Mouse (Mus musculus): ENCODE results near the gene Slc4a1ap. TPM values are rescaled to one million over a fixed set of nuclear protein-coding genes. Genes with fewer than 3 reads are reported as not detected.
A peak's percentile ranks its signal among the peaks of the same experiment; 100 is the strongest.
"Not testable (repeated sequence)": the region's sequence is repeated elsewhere in the genome, so short reads cannot be mapped to it uniquely, and the experiment has no call there.

The Slc4a1ap gene
- polyA plus RNA-seq, 1 experiment = 15.2 TPM

DNA sequence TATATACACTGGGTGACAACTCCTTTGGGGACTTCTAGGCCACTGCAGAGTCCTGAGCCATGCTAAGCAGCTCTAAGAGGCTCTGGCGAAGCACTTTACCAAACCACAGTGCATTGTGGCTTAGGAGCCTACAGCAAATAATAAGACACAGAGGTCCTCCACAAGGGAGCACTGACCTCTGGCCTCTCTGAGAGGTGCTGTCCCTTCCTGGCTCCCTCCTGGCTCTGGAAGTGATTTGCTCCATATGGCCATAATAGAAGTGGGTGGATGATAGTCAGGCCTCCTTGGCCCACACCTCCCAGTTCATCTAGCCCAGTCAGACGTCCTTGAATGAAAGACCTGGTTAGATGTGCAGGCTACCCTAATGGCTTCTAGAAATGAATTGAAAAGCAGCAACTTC lies 61.2 kb downstream of the Slc4a1ap start:
- no peak overlapping the region for H3K4me3 ChIP-seq (ENCODE audit: insufficient read depth, low read depth, low read length)
- peaks cover 5% of the 10 kb centered on the region; the same call in 1 of the 2 replicates for H3K4me1 ChIP-seq (ENCODE audit: control insufficient read depth, insufficient read depth, insufficient read length, low read length)
- peak overlapping the region; percentile 41; the same call in 1 of the 2 replicates for H3K27ac ChIP-seq (replicated peaks; ENCODE audit: low read depth, low read length)

DNA sequence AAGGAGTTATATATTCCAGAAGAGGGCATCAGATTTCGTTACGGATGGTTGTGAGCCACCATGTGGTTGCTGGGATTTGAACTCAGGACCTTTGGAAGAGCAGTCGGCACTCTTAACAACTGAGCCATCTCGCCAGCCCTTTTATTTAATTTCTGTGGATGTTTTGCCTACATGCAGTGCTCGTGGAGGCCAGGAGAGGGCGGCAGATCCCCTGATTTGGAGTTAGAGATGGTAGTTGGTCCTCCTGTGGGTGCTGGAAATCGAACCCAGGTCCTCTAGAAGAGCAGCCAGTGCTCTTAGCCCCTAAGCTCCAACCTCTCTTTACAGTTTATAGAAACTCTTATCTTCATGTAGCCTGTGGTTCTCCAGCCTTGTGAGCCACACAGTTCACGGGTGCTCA lies 61.9 kb downstream of the Slc4a1ap start:
- H3K4me3 ChIP-seq (ENCODE audit: insufficient read depth, low read depth, low read length); H3K4me1 ChIP-seq (ENCODE audit: control insufficient read depth, insufficient read depth, insufficient read length, low read length); H3K27ac ChIP-seq (replicated peaks; ENCODE audit: low read depth, low read length): not testable (repeated sequence)

DNA sequence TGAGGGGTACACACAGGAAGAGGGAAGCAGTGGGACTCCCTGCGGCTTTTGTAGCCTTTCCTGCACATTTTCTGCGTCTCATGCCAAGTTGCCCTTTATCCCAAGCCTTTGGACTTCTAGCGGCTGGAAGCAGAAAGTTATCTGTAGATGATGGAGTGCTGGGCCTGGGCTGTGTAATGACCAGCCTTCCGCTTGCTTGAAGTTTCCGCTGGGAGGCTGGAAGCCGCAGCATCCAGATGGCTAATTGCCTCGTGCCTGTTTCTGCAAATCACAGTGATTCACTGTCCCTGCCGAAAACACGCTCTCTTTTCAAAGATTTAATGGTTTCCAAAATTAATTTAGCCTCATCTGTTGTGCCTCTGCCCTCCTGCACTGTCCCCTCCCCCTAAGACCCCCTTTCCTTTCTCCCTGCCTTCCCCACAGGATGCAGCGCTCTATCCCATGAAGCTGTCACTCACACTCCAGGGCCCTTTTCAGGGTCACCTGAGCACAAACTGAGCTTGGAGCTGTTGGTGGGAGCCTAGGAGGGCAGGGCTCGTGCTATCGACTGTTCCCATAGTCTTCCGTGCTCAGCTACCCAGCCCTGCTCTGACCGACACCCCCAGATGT lies 63.0 kb downstream of the Slc4a1ap start:
- H3K4me1 ChIP-seq (ENCODE audit: control insufficient read depth, insufficient read depth, insufficient read length, low read length) = peaks cover 5% of the 10 kb centered on the region; the same call in 1 of the 2 replicates
- H3K27ac ChIP-seq (replicated peaks; ENCODE audit: low read depth, low read length) = no peak overlapping the region

DNA sequence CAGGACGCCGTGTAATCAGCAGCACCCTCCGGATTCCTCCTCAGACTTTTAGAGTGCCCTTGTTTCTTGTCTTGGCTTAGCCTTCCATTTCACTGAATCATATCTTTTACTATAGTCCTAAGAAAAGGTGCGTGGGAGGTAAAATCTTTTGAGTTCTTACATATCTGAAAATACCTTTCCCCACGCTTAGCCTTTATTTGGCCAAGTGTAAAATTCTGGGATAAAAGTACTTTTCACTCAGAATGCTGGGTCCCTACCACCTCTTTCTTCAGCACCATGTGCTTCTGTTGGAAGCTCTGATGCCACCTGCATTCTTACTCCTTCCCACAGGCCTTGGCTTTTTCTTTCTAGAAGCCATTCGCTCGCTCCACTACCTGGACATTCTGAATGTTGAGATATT lies 64.3 kb downstream of the Slc4a1ap start:
- H3K4me1 ChIP-seq (ENCODE audit: control insufficient read depth, insufficient read depth, insufficient read length, low read length) = peaks cover 5% of the 10 kb centered on the region; the same call in 1 of the 2 replicates
- H3K27ac ChIP-seq (replicated peaks; ENCODE audit: low read depth, low read length) = no peak overlapping the region
- no peak overlapping the region for H3K4me3 ChIP-seq (ENCODE audit: insufficient read depth, low read depth, low read length)

More for the DNA sequence above, 63.0 kb downstream of the Slc4a1ap start:
- no peak overlapping the region for H3K4me3 ChIP-seq (ENCODE audit: insufficient read depth, low read depth, low read length)

DNA sequence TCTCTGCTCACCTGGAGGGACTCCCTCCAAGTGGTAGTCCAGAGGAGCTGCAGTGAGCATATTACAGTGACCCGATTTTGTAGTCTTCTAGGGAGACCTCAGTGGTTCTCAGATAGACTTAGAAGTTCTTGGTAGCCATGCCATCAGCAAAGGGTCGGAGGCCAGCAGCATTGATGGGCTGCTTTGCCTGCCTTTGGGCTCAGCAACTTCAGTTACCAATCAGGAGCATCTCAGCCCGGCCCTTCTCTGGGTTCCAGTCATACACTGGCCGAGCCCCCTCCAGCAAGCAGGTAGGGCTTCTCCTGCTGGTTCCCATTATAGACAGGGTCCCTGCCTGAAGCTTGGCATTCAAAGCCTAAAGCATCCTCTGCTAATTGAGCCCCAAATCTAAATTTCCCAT lies 69.1 kb downstream of the Slc4a1ap start:
- H3K27ac ChIP-seq (replicated peaks; ENCODE audit: low read depth, low read length) = peak overlapping the region; percentile 76

DNA sequence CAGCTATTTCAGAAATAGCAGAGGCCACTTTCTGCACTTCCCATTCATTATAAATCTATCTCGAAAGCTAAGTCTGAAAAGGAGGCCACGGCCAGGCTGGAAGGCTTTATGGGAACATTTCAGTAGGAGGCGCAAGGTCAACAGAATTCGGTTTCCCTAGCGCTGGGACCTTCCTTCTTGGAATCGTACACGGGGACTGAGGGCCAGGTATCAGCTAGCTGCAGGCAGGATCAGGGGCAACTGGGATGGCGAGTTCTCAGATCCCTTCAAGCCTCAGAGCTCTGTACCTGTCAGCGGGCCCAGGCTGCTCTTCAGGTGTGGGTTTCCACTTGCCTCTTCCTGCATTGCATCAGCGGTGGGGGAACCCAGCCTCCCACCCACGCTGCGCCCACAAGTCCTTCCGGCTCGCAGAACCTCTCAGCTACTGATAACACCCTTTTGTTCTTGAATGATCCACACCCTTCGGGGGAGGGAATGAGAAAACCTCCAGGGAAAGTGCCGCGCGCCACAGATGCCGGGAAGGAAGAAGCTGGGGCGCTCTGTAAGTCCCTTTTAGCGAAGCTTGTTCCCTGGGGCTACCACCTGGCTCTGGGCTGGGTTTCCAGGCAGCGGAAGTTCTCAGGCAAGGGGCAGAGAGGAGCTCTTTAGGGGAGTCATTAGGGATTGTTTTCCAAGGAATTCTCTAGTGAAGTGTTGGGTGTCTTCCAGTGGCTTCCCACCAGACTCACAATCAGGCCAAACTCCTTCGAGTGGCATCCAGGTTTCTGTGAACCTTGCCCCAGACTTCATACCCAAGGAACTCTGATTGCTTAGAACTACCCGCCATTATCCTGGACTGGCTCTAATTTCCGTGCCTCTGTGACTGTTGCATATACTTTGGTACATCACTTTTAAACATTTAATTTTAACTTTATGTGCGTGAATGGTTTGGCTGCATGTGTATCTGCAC lies 70.0 kb downstream of the Slc4a1ap start, which contains the start of gene Mrpl33:
Gene Mrpl33 (plus strand): TSS at position 455 of the 949 bp plus-strand sequence.
- peaks cover 4% of the 10 kb centered on the region for H3K4me1 ChIP-seq (ENCODE audit: control insufficient read depth, insufficient read depth, insufficient read length, low read length)
- H3K4me3 ChIP-seq (ENCODE audit: insufficient read depth, low read depth, low read length) = peak within 1 kb of the TSS; percentile 47
- H3K27ac ChIP-seq (replicated peaks; ENCODE audit: low read depth, low read length) = peak within 1 kb of the TSS; percentile 76

More for the DNA sequence above, 69.1 kb downstream of the Slc4a1ap start:
- H3K4me1 ChIP-seq (ENCODE audit: control insufficient read depth, insufficient read depth, insufficient read length, low read length) = peaks cover 4% of the 10 kb centered on the region
- no peak overlapping the region for H3K4me3 ChIP-seq (ENCODE audit: insufficient read depth, low read depth, low read length)

DNA sequence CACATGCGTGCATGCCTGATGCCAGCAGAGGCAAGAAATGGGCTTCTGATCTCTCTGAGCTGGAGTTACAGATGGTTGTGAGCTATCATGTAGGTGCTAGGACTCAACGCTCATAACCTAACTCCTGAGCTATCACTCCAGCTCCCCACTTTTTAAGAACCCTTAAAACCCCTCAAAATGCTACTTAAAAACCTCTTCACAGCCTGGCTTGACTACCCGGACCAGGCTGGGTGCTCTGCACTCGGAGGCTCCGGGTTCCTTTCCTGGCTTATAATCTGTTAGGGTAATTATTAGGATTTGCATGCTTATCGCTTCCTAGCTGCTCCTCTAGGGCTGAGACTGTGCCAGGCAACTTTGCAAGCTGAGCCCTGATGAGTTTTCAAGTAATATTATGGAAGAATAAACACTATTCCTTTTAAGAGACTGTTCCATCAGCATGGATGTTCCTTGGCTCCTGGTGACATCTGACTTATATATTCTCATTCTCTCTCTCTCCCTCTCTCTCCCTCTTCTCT lies 70.7 kb downstream of the Slc4a1ap start:
- Histone ChIP-seq H3K4me1 (ENCODE audit: control insufficient read depth, insufficient read depth, insufficient read length, low read length) (peaks cover 7% of the 10 kb centered on the region), H3K27ac (replicated peaks; ENCODE audit: low read depth, low read length) (peak overlapping the region; percentile 76), H3K4me3 (ENCODE audit: insufficient read depth, low read depth, low read length) (peak overlapping the region; percentile 47; the same call in 1 of the 2 replicates)

DNA sequence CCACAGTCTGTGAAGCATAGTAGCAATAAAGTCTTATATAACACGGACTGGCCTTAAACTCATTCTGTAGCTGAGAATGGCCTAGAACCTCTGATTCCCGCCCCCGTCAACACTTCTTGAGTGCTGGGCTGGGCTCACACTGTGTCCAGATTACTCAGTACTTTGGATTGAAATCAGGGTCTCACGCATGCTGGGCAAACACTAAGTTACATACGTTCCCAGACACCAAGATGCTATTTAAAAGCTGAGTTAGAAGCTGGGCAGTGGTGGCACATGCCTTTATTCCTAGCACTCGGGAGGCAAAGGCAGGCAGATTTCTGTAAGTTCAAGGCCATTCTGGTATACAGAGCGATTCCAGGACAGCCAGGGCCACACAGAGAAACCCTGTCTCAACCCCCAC lies 71.3 kb downstream of the Slc4a1ap start:
- Histone ChIP-seq H3K27ac (replicated peaks; ENCODE audit: low read depth, low read length) (peak overlapping the region; percentile 76; the same call in 1 of the 2 replicates), H3K4me1 (ENCODE audit: control insufficient read depth, insufficient read depth, insufficient read length, low read length) (peaks cover 12% of the 10 kb centered on the region), H3K4me3 (ENCODE audit: insufficient read depth, low read depth, low read length) (no peak overlapping the region)

DNA sequence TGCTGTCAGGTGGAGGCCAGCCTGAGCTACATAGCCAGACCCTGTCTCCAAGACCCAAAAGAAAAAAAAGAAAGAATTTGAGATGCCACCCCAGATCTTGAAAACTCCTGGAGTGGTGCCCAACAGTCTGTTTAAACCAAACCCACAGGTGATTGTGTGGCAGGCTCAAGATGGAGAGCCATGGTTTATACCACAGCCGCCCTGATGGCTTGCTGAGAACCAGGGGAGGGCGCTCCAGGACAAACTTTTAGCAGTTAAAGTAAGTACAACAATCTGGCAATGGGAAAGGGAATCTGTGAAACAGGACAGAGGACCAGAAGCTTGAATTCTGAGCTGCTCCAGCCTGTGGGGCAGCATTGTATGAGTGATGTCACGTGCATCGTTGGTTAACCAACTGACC lies 71.8 kb downstream of the Slc4a1ap start:
- H3K27ac ChIP-seq (replicated peaks; ENCODE audit: low read depth, low read length) = no peak overlapping the region
- peaks cover 12% of the 10 kb centered on the region for H3K4me1 ChIP-seq (ENCODE audit: control insufficient read depth, insufficient read depth, insufficient read length, low read length)
- H3K4me3 ChIP-seq (ENCODE audit: insufficient read depth, low read depth, low read length) = no peak overlapping the region

DNA sequence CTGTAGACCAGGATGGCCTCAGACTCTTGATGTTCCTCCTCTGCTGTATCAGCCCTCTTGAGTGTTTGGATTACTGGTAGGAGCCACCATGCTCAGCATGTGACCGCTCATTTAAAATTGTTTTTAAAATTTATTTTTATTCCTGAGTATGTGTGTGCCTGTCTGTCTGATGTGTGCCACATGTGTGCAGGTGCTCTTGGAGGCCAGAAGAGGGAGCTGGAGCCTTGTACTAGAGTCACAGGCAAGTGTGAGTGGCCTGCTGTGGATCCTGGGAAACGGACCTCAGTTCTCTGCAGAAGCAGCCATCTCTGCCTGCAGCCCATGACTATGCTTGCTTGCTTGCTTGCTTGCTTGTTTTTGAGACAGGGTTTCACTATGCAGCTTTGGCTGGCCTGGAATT lies 72.4 kb downstream of the Slc4a1ap start:
- no peak overlapping the region for H3K4me3 ChIP-seq (ENCODE audit: insufficient read depth, low read depth, low read length)
- H3K27ac ChIP-seq (replicated peaks; ENCODE audit: low read depth, low read length) = no peak overlapping the region
- H3K4me1 ChIP-seq (ENCODE audit: control insufficient read depth, insufficient read depth, insufficient read length, low read length) = peaks cover 12% of the 10 kb centered on the region

DNA sequence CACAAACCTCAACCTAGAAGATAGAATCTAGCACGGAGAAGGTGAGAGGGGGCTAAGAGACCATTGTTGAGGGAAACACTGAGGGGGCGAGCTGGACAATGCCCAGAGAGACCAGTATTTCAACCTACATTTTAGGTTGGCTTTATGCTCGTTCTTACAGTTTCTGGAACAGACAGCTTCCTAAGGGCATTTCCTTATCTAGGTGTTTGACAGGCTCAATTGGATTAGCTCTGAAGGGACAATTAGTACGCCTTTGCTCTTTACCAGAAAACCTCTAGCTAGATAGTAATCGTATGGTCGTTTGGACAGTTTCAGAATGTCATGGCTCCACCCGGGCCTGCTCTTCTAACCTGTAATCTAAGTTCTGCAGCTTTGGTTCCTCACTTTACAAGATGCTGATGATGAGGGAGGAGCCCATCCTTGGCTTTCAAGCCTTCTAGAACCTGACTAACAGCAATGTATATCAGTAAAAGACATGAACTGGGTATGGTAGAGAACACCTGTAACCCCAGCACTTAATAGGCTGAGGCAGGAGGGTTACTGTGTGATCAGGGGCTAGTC lies 74.4 kb downstream of the Slc4a1ap start:
- Histone ChIP-seq H3K4me1 (ENCODE audit: control insufficient read depth, insufficient read depth, insufficient read length, low read length) (peaks cover 17% of the 10 kb centered on the region), H3K4me3 (ENCODE audit: insufficient read depth, low read depth, low read length) (no peak overlapping the region), H3K27ac (replicated peaks; ENCODE audit: low read depth, low read length) (no peak overlapping the region)

DNA sequence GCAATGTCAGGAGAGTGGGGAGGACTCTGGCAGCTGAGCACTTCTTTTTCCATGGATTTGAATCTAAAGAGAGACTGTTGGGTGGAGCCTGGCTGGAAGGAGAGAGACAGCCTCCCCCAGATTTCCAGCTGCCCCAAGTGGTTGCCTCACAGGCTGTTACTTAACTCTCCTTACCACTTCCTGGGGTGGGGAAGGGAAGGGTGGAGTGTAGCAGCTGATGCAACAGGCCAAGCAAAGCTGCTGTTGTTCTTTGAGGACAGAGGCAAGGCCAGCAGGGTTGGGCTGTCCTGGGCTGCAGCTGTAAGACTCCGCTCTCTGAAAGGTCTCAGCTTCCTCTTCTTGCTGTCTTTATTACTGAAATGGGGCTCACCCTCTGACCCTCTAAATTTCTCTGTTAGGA lies 75.6 kb downstream of the Slc4a1ap start:
- Histone ChIP-seq H3K4me3 (ENCODE audit: insufficient read depth, low read depth, low read length) (0 out of 2 replicates have a peak overlapping the region, but pooled peaks have one; percentile 21), H3K4me1 (ENCODE audit: control insufficient read depth, insufficient read depth, insufficient read length, low read length) (peaks cover 19% of the 10 kb centered on the region), H3K27ac (replicated peaks; ENCODE audit: low read depth, low read length) (peak overlapping the region; percentile 90)

DNA sequence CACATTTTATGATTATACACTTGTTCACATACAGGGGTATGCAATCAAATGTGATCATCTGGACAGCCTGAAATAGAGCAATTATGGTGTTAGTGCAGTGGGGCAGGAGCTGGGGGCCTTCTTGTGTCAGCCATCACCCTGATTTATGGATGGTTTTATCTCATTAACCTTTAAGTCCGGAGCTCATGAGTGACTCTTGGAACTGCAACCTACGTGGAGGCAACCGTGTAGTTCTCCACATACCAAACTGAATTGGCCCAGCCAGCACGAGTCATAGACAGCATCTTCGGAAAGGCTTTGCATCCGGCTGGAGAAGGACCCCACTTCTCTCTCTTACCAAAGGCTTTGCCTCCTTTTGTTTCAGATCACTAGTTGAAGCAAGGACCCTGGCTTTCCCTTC lies 77.0 kb downstream of the Slc4a1ap start:
- no peak overlapping the region for H3K27ac ChIP-seq (replicated peaks; ENCODE audit: low read depth, low read length)
- peaks cover 19% of the 10 kb centered on the region for H3K4me1 ChIP-seq (ENCODE audit: control insufficient read depth, insufficient read depth, insufficient read length, low read length)
- no peak overlapping the region for H3K4me3 ChIP-seq (ENCODE audit: insufficient read depth, low read depth, low read length)

DNA sequence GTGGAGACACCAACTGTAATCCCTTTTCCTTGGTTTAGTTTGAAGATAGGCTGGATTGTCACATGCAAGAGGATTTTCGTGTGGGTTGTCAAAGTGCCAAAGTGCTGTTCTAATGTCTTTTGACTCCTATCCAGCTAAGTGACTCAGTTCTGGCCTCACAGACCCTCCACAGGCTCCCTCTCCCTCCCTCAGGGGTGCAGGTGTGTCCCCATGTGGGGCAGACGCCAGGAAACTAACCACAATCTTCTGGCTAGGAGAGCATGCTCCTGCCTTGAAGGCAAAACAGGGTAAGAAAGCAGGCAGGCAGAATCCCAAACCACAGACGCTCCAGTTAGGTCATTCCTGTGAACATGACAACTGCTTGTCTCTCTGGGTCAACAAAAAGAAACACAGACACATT lies 79.4 kb downstream of the Slc4a1ap start:
- Histone ChIP-seq H3K27ac (replicated peaks; ENCODE audit: low read depth, low read length) (0 out of 2 replicates have a peak overlapping the region, but pooled peaks have one; percentile 12), H3K4me3 (ENCODE audit: insufficient read depth, low read depth, low read length) (no peak overlapping the region), H3K4me1 (ENCODE audit: control insufficient read depth, insufficient read depth, insufficient read length, low read length) (peaks cover 15% of the 10 kb centered on the region)
